Mouse (Mus musculus): ENCODE measurements around the gene Rpl10a. TPM values are rescaled to one million over a fixed set of nuclear protein-coding genes. Genes with fewer than 3 reads are reported as not detected.

Rpl10a gene
- total and polyA plus RNA-seq, 3 experiments: 2,044 to 2,803 TPM; not detected in 1

DNA sequence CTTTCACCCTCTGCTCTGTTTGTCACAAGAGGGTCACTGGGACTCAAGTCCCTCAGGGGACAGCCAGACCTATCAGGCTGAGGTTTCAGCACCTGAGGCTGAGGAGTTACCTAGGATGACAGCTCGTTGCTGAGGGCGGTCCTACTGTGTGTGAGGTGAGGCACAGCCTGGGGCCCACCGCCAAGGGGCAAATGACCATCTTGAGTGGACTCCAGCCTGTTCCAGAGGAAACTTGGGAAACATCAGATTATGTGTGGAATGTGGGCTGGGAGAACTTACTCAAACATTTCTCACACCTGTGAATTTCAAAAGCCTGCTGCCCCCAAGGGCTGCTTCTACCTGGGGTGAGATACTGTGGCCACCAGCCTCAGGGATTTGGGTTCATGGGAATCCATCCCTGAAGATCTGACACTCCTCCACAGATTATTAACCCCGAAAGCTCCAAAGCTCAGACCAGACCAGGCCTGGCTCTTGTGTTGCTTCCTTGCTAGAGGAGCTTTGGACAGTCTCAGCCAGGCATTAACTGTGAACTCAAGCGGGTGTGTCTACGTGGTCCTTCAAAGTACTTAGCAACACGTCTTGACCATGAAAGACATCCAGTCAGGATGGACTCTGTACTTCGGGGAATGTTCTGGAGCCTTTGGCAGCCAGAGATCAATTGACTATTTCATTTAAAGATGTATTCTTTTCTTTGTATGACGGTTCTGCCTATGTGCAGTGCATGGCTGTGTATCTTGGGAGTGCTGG is 32.4 kb downstream of the Rpl10a start:
- Histone ChIP-seq H3K9ac (ENCODE audit: control insufficient read depth, low read depth, low read length, poor library complexity, severe bottlenecking) (no peak overlapping the region), H3K79me2 (ENCODE audit: control insufficient read depth, insufficient read depth, low read length, poor library complexity) (no peaks in the 10 kb centered on the region), H3K27me3 (ENCODE audit: control insufficient read depth in 1 of 2, insufficient read depth in 2 of 2, low read length in 2 of 2) (no peaks in the 10 kb centered on the region), H3K4me3 (ENCODE audit: control insufficient read depth in 1 of 2, insufficient read depth in 1 of 2, low read depth in 2 of 2, low read length in 2 of 2) (no peak overlapping the region), H3K9me3 (replicated peaks; ENCODE audit: insufficient read depth, low read length) (no peaks in the 10 kb centered on the region), H3K36me3 (ENCODE audit: control insufficient read depth in 1 of 2, insufficient read depth in 2 of 2, low read length in 2 of 2) (peaks cover 0 to 4% of the 10 kb centered on the region in 2 experiments; a peak in 2 of 4 replicates), H3K4me1 (ENCODE audit: control insufficient read depth in 1 of 2, insufficient read depth in 2 of 2, low read length in 2 of 2) (peaks cover 0 to 11% of the 10 kb centered on the region in 2 experiments; a peak in 2 of 4 replicates), H3K27ac (ENCODE audit: control insufficient read depth, low read depth, low read length) (no peak overlapping the region)
- DNase-seq (ENCODE audit: low read depth, low spot score): no peak
- no peak for TF ChIP-seq ELF1 (IDR thresholded peaks at IDR 0.05; ENCODE audit: low read depth, low read length)
- TF ChIP-seq MXI1 (IDR thresholded peaks at IDR 0.05; ENCODE audit: low read depth, low read length): no peak
- TF ChIP-seq ZC3H11A (IDR thresholded peaks at IDR 0.05; ENCODE audit: low read depth, low read length): no peak
- TF ChIP-seq RAD21 (IDR thresholded peaks at IDR 0.05; ENCODE audit: low read depth, low read length): no peak
- no peak for TF ChIP-seq ETS1 (IDR thresholded peaks at IDR 0.05; ENCODE audit: low read depth, low read length)
- TF ChIP-seq TAL1 (IDR thresholded peaks at IDR 0.05; ENCODE audit: low read length): no peak
- no peak for TF ChIP-seq BHLHE40 (IDR thresholded peaks at IDR 0.05; ENCODE audit: borderline replicate concordance, low read depth, low read length)
- TF ChIP-seq TBP (IDR thresholded peaks at IDR 0.05; ENCODE audit: low read depth, low read length): no peak
- no peak for TF ChIP-seq MAX (IDR thresholded peaks at IDR 0.05; ENCODE audit: low read length)

DNA sequence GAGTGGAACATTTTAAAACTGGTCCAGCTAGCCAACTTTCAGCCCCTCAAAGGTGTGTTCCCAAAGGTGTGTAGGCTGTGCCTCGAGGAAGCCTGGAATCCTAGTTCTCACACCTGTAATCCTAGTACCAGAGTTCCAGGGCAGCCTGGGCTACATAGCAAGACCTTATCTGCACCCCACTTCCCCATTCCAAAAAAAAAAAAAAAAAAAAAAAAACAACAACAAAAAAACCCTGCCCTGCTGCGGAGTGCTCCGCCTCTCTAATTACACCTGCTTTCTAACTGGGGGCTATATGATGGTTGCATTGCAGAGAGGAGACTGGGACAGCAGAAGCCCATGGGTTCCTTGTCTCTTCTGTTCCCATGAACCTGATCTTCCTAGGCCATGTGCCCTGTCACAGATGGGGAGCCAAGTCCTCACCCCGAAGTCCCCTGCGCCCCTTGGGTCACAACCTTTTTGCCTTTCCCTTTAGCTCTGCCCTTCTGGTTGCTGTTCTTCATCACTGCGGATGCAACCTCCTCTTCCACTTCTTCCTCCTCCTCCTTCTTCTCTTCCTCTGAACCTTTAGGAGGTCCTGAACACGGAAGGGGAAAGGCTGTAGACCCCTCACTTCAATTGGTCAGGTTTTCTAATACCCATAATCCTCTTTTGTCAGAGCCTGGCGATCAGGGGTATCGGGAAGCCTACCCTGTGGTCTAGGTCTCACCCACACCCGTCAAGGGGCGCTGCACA is 33.8 kb downstream of the Rpl10a start:
- Histone ChIP-seq H3K4me3 (ENCODE audit: control insufficient read depth in 1 of 2, insufficient read depth in 1 of 2, low read depth in 2 of 2, low read length in 2 of 2) (peak overlapping the region; percentile 55 to 61), H3K9me3 (replicated peaks; ENCODE audit: insufficient read depth, low read length) (no peaks in the 10 kb centered on the region), H3K9ac (ENCODE audit: control insufficient read depth, low read depth, low read length, poor library complexity, severe bottlenecking) (peak overlapping the region; percentile 72), H3K27ac (ENCODE audit: control insufficient read depth, low read depth, low read length) (no peak overlapping the region), H3K79me2 (ENCODE audit: control insufficient read depth, insufficient read depth, low read length, poor library complexity) (no peaks in the 10 kb centered on the region), H3K27me3 (ENCODE audit: control insufficient read depth in 1 of 2, insufficient read depth in 2 of 2, low read length in 2 of 2) (no peaks in the 10 kb centered on the region), H3K4me1 (ENCODE audit: control insufficient read depth in 1 of 2, insufficient read depth in 2 of 2, low read length in 2 of 2) (peaks cover 0 to 11% of the 10 kb centered on the region in 2 experiments; a peak in 2 of 4 replicates), H3K36me3 (ENCODE audit: control insufficient read depth in 1 of 2, insufficient read depth in 2 of 2, low read length in 2 of 2) (peaks cover 0 to 4% of the 10 kb centered on the region in 2 experiments; a peak in 2 of 4 replicates)
- no peak for DNase-seq (ENCODE audit: low read depth, low spot score)
- TF ChIP-seq ZNF384 (IDR thresholded peaks at IDR 0.05; ENCODE audit: low read depth, low read length) (peak; percentile 96), GATA1 (IDR thresholded peaks at IDR 0.05; ENCODE audit: low read depth, low read length) (0 out of 2 replicates have a peak, but pooled peaks have one; percentile 51), SIN3A (IDR thresholded peaks at IDR 0.05; ENCODE audit: low read length) (peak; percentile 30; the same call in 1 of the 2 replicates), USF2 (IDR thresholded peaks at IDR 0.05; ENCODE audit: borderline replicate concordance in 1 of 2, insufficient read depth in 1 of 2, low read depth in 1 of 2, low read length in 2 of 2) (no peak), POLR2A (IDR thresholded peaks at IDR 0.05; ENCODE audit: control insufficient read depth in 1 of 2, insufficient read depth in 1 of 2, low read depth in 1 of 2, low read length in 2 of 2, poor library complexity in 1 of 2) (peak in 1 of 2 experiments; percentile 44; a peak in 1 of 4 replicates), E2F4 (IDR thresholded peaks at IDR 0.05; ENCODE audit: borderline replicate concordance, low read depth, low read length) (no peak), TAL1 (IDR thresholded peaks at IDR 0.05; ENCODE audit: low read length) (no peak), RCOR1 (IDR thresholded peaks at IDR 0.05; ENCODE audit: low read depth, low read length) (0 out of 2 replicates have a peak, but pooled peaks have one; percentile 5), HCFC1 (IDR thresholded peaks at IDR 0.05; ENCODE audit: low read depth, low read length) (peak; percentile 36; the same call in 1 of the 2 replicates), ELF1 (IDR thresholded peaks at IDR 0.05; ENCODE audit: low read depth, low read length) (0 out of 2 replicates have a peak, but pooled peaks have one; percentile 7), KAT2A (conservative IDR thresholded peaks at IDR 0.05; ENCODE audit: low read depth, low read length) (no peak), JUND (IDR thresholded peaks at IDR 0.05; ENCODE audit: low read depth, low read length) (no peak), ETS1 (IDR thresholded peaks at IDR 0.05; ENCODE audit: low read depth, low read length) (no peak), MAX (IDR thresholded peaks at IDR 0.05; ENCODE audit: low read length) (no peak), MXI1 (IDR thresholded peaks at IDR 0.05; ENCODE audit: low read depth, low read length) (no peak), EP300 (IDR thresholded peaks at IDR 0.05; ENCODE audit: low read depth in 1 of 2, low read length in 2 of 2) (0 out of 4 replicates have a peak, but pooled peaks of 1 of the 2 experiments have one; percentile 18)
